Mouse (Mus musculus) right cerebral cortex, postnatal 36 days (tissue): Measurements from ENCODE around the gene Aoc3.
"Not testable (repeated sequence)": the region's sequence is repeated elsewhere in the genome, so short reads cannot be mapped to it uniquely, and the experiment has no call there.

ENCODE experiments used
- DNase-seq, 2 experiments: peaks; one replicate each; pipeline ENCODE4 v3.0.0; 2022; ENCODE audit warnings: low spot score in 2 of 2, mixed read lengths in 1 of 2

Aoc3 gene

GRCm38 (mm10) chr11:101370141-101370540 lies 39.7 kb downstream of the Aoc3 start:
- DNase-seq: no peak

- no peak for DNase-seq
These were observed 44.1 kb downstream of the Aoc3 start for GRCm38 (mm10) chr11:101374421-101374938.

- DNase-seq: not testable (repeated sequence)
These were observed 47.8 kb downstream of the Aoc3 start for GRCm38 (mm10) chr11:101378196-101378595.

- no peak for DNase-seq
These were observed 48.5 kb downstream of the Aoc3 start for GRCm38 (mm10) chr11:101378926-101379325.

- DNase-seq: no peak
These were observed 51.4 kb downstream of the Aoc3 start for GRCm38 (mm10) chr11:101381817-101382216.
